In the genomic region with DNA sequence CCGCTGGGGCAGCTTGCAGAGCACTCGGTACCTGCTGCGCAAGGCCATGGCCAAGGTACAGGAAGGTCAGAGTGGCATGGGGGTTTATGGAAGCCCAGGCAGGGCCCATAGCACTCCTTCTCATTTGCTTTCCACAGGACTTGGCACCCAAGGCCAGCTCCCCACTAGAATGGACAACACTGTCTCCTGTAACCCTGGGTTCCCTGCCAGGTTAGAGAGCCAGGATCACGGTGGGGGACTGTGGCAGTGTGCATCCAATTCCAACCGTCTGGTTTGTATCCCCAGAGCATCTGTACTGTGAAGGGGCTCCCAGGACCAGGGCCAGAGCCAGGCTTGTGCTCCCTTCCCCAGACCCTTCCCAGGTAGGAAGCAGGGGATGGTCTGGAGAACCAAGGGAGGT, we compare ENCODE assay signal across 16 mouse cellular contexts. TPM values are rescaled to one million over a fixed set of nuclear protein-coding genes. Genes with fewer than 3 reads are reported as not detected.
DNase-seq lines count a peak whose midpoint lies in the region; ATAC-seq lines count a peak whose summit lies in the region.
"Had no signal": no experiment of that assay in that cellular context is flagged by ENCODE, and none has a peak within 500 bp of the region (broad histone marks: within the 10 kb centered on the region; RNA-seq: fewer than 3 reads in every experiment).

No protein-coding gene starts in this region.

- H3K4me1 ChIP-seq in embryonic facial prominence, embryonic 10.5 days, result peaks cover 12% of the 10 kb centered on the region
- peaks cover 17% of the 10 kb centered on the region for H3K4me1 ChIP-seq in midbrain, embryonic 13.5 days (replicated peaks)

- DNase-seq in cerebellum, adult 11-12 months, result peak; percentile 77
- DNase-seq in embryonic facial prominence, embryonic 10.5 days (ENCODE audit: low spot score), result no peak
- DNase-seq in layer of hippocampus, postnatal 36 days, result no peak
- no peak for DNase-seq in urinary bladder, postnatal 36 days (ENCODE audit: low spot score in 2 of 2)
- DNase-seq in ovary, postnatal 36 days (ENCODE audit: low spot score), result no peak
- no peak for DNase-seq in heart, postnatal 36 days
- DNase-seq: gastrocnemius, postnatal 14 days; liver; lung, postnatal 10 days; thymus, adult 2 months had no signal

- intact Hi-C loops in heart, postnatal 36 days (cut with DNase I), result no loop called here

- H3K9ac ChIP-seq in midbrain, embryonic 13.5 days (replicated peaks), result no peak overlapping the region; the same call in 1 of the 2 replicates

- ATAC-seq in cerebellum, adult (ENCODE audit: insufficient number of reproducible peaks, low FRiP score, low TSS enrichment), result peak; percentile 36; the same call in 1 of the 2 replicates
- ATAC-seq in midbrain, embryonic 13.5 days, result peak; percentile 29; the same call in 1 of the 2 replicates
- ATAC-seq: inflammation-experienced regulatory T-cells, adult 6 months had no signal

- H3K4me3 ChIP-seq in embryonic facial prominence, embryonic 10.5 days, result no peak overlapping the region
- H3K4me3 ChIP-seq in midbrain, embryonic 13.5 days (replicated peaks), result no peak overlapping the region
- H3K4me3 ChIP-seq: left cerebral cortex, adult 2 months had no signal

- H3K36me3 ChIP-seq in embryonic facial prominence, embryonic 10.5 days (replicated peaks), result peaks cover 34% of the 10 kb centered on the region
- H3K36me3 ChIP-seq in midbrain, embryonic 13.5 days, result peaks cover 36% of the 10 kb centered on the region

- H3K4me2 ChIP-seq in midbrain, embryonic 13.5 days (replicated peaks), result no peak overlapping the region

- WGBS in embryonic facial prominence, embryonic 10.5 days, result 80% methylated on average over 5 of the region's 5 CpGs
- 63% methylated on average over 5 of the region's 5 CpGs for WGBS in midbrain, embryonic 13.5 days

- H3K27ac ChIP-seq in embryonic facial prominence, embryonic 10.5 days (replicated peaks), result peak overlapping the region; percentile 24; the same call in 1 of the 2 replicates
- H3K27ac ChIP-seq in midbrain, embryonic 13.5 days, result no peak overlapping the region

- peaks cover 19% of the 10 kb centered on the region; the same call in 1 of the 2 replicates for H3K27me3 ChIP-seq in embryonic facial prominence, embryonic 10.5 days (replicated peaks; ENCODE audit: low read depth, poor library complexity, severe bottlenecking)
- H3K27me3 ChIP-seq in midbrain, embryonic 13.5 days, result no peaks in the 10 kb centered on the region; the same call in 1 of the 2 replicates

- H3K9me3 ChIP-seq in embryonic facial prominence, embryonic 10.5 days, result no peaks in the 10 kb centered on the region; the same call in 1 of the 2 replicates
- no peaks in the 10 kb centered on the region for H3K9me3 ChIP-seq in midbrain, embryonic 13.5 days

RNA-seq across cellular contexts. Expression of a gene that starts 14.0 kb away (rescaled TPM):
- 24.8 and 25.2 TPM in 2 replicates for polyA plus RNA-seq in embryonic facial prominence, embryonic 10.5 days (2016; fragmentation: Nextera tagmentation; extraction: Ambion mirVana)
- polyA plus RNA-seq in midbrain, embryonic 13.5 days (2015; fragmentation: Nextera tagmentation; extraction: Ambion mirVana), result 106 and 114 TPM in 2 replicates
- total RNA-seq in layer of hippocampus, postnatal 36 days (2021), result 100 to 1,000 TPM; 104 to 111 TPM
- total RNA-seq in heart, postnatal 36 days (2021), result under 1 TPM; 0.56 to 0.89 TPM

RNA-seq across cellular contexts. Expression of a gene that starts 27.4 kb away (rescaled TPM):
- polyA plus RNA-seq in embryonic facial prominence, embryonic 10.5 days (2016; fragmentation: Nextera tagmentation; extraction: Ambion mirVana), result 0.28 TPM in 1 of 2 replicates, not detected in the other
- polyA plus RNA-seq in midbrain, embryonic 13.5 days (2015; fragmentation: Nextera tagmentation; extraction: Ambion mirVana), result not detected in 2 replicates
- under 1 TPM in 1 of 2 experiments, not detected in 1; 0.73 TPM for total RNA-seq in layer of hippocampus, postnatal 36 days (2021)
- total RNA-seq in heart, postnatal 36 days (2021), result not detected
- total RNA-seq: CH12.LX; gastrocnemius, postnatal 14 days; left cerebral cortex, adult 2 months had no signal
- polyA plus RNA-seq: heart, embryonic 14.5 days; inflammation-experienced regulatory T-cells, adult 6 months had no signal

RNA-seq across cellular contexts. Expression of a gene that starts 31.1 kb away (rescaled TPM):
- polyA plus RNA-seq in embryonic facial prominence, embryonic 10.5 days (2016; fragmentation: Nextera tagmentation; extraction: Ambion mirVana), result 4.1 and 5.6 TPM in 2 replicates
- 5.7 and 6.6 TPM in 2 replicates for polyA plus RNA-seq in midbrain, embryonic 13.5 days (2015; fragmentation: Nextera tagmentation; extraction: Ambion mirVana)
- total RNA-seq in layer of hippocampus, postnatal 36 days (2021), result 1 to 10 TPM; 3.3 to 3.7 TPM
- 100 to 1,000 TPM; 749 to 757 TPM for total RNA-seq in heart, postnatal 36 days (2021)

RNA-seq across cellular contexts. Expression of a gene that starts 31.2 kb away (rescaled TPM):
- polyA plus RNA-seq in embryonic facial prominence, embryonic 10.5 days (2016; fragmentation: Nextera tagmentation; extraction: Ambion mirVana), result 17.7 TPM in 2 replicates
- 8.7 and 12.3 TPM in 2 replicates for polyA plus RNA-seq in midbrain, embryonic 13.5 days (2015; fragmentation: Nextera tagmentation; extraction: Ambion mirVana)
- total RNA-seq in layer of hippocampus, postnatal 36 days (2021), result 1 to 10 TPM; 5.7 to 6.9 TPM
- total RNA-seq in heart, postnatal 36 days (2021), result 1 to 10 TPM; 3.3 to 5.4 TPM

RNA-seq across cellular contexts. Expression of a gene that starts 38.8 kb away (rescaled TPM):
- polyA plus RNA-seq in embryonic facial prominence, embryonic 10.5 days (2016; fragmentation: Nextera tagmentation; extraction: Ambion mirVana), result 42.5 and 45.2 TPM in 2 replicates
- 54.4 and 60.4 TPM in 2 replicates for polyA plus RNA-seq in midbrain, embryonic 13.5 days (2015; fragmentation: Nextera tagmentation; extraction: Ambion mirVana)
- 10 to 100 TPM; 46.4 to 50.1 TPM for total RNA-seq in layer of hippocampus, postnatal 36 days (2021)
- total RNA-seq in heart, postnatal 36 days (2021), result 10 to 100 TPM; 13.4 to 16.0 TPM

Comparison
In these comparisons a context has a peak if more than half of its experiments do, and no peak if none do; other contexts are left out.
1. RNA of a gene that starts 14.0 kb away (total RNA-seq): 104 to 111 TPM in layer of hippocampus, postnatal 36 days; 0.56 to 0.89 TPM in heart, postnatal 36 days; every median in the first group is over 10 times any median in the second.
2. RNA of a gene that starts 31.1 kb away (total RNA-seq): 749 to 757 TPM in heart, postnatal 36 days; 3.3 to 3.7 TPM in layer of hippocampus, postnatal 36 days; every median in the first group is over 100 times any median in the second.